Mouse (Mus musculus) MEL-GATA-1-ER (cell line): ENCODE data around the gene Stk11.

Experiments used
- DNase-seq: peaks from one replicate; pipeline ENCODE4 v3.0.0-alpha.2; 2012; ENCODE audit warnings: low read depth; ENCODE audit errors: extremely low read depth

The Stk11 gene

DNA sequence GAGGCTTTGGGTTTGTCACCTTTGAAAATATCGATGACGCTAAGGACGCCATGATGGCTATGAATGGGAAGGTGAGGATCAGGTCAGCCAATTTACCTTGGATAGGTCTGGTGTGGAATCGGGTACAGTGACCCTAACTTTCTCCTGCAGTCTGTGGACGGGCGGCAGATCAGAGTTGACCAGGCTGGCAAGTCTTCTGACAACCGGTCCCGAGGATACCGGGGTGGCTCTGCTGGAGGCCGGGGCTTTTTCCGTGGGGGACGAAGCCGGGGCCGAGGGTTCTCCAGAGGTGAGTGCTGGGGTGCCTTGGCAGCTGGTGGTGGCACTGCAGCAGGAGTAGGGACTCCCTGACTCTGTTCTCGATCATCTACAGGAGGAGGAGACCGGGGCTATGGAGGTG, 54.4 kb downstream of the Stk11 start:
- DNase-seq: no peak

DNA sequence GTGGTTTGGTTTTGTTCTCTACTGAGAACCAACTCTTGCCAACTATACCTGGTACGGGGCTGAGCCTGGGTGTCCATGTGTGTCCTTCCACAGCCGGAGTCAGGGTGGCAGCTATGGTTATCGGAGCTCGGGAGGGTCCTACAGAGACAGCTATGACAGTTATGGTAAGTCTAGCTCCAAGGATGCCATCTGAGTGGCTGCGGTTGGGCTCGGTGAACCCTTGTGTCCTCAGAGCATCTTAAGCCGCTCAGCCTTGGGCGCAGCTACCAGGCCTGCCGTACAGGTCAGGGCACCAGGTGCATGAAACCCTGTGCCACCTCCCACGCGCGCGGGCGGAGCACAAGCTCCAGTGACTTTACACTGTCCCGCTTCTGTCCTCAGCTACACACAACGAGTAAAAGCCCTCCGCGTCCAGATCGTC, 55.0 kb downstream of the Stk11 start:
- DNase-seq: no peak

DNA sequence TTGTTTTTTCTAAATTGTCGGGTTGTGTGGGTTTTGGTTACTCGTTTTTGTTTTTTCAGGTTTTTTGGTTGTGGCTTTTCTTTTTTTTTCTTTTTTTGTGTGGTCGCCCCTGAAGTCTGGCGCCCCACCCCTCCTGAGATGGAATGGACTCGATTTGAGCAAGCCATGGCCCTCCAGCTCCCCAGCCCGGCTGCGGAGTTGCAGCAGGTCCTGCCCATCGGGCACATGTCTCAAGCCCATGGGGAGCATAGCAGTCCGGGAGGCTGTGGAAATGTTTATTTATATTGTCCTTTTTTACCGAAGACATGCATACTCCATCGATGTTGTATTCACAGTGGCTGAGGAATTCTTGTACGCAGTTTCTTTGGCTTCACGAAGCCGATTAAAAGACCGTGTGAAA, 55.6 kb downstream of the Stk11 start:
- no peak for DNase-seq

DNA sequence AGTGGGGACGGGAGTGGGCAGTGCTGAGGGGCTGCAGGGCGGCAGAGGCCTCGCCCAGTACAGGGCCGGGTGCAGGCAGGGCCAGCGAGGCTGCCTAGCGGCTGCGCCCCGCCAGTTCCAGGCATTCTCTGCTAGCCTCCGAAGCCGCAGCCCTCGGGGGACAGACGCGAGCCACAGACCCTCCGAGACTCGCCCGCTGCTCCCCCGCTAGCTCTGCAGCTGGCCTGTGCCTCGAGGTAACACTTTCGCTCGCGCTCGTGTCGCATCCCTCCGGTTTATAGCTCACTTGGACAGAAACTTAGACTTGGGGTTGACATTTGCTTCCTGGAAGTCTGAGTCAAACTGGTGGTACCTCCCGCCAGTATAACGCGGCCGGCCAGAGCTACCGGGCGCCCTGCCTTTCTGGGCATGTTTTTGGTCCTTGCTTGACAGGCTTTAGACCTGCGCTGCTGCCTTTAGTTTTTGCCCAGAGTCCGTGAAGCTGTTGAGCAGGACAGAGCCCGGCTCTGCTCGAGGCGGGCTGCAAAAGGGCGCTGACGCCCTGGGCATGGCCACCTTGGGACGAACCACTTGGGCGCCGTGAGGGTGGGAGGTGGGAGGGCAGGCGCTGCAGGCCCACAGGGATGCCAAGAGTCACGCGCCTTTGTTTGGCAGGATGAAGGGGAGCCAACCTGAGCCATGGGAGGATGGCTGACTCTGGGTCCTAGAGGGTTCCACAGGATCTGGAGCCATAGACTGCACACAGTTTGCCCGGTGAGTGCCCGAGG, 56.3 kb downstream of the Stk11 start:
- no peak for DNase-seq

DNA sequence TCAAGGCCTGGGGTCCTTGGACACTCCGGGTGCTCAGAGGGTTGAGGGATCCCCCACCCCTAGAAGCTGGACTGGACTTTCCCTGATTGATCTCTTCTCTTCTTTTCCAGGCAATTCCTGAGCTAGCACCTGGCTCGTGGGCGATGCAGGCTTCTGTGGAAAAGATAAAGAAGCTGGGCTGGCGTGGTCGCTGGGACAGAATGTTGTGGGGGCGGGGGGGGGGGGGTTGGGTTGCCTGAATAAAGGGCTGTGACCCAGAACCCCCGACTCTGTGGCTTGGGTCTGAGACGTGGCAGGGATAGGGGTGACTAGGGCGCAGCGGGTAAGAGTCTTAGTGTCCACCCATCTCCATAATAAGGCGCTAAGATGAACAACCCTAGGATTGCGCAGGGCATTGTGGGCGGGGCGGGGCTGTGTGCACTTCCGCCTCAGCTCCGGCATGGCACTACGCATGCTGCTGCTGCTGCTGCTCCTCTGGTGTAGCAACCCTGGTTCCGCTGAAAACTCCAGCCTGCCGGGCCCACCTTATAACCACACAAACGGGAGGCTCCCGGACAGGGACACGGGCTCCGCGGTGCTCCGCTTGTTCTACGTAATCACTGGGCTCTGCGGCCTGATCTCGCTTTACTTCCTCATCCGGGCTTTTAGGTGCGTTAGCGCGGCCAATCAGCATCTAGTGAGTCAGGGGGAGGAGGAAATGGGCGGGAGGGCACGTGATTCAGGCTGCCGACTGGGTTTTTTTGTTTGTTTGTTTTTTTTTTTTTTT, 57.1 kb downstream of the Stk11 start, which contains the start of gene 1600002K03Rik:
Gene 1600002K03Rik, plus strand, starts transcription at position 418 of the 766 bp plus-strand sequence.
- DNase-seq: peak; percentile 94

DNA sequence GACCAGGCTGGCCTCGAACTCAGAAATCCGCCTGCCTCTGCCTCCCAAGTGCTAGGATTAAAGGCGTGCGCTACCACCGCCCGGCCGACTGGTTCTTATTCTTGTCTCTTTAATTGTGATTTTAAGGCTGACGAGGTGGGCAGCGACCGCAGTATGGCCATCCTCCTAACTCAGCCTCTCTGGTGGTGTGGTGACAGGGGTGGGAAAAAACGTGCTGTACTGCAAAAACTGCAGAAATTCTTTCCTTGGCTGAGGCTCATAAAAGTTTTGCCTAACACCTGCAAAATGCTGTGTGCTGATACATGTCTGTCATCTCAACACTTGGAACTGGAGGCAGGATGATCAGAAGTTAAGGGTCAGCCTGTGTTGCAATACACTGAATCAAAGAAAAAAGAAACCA, 57.8 kb downstream of the Stk11 start:
- DNase-seq: no peak

GRCm38 (mm10) chr10:80173955-80174640, 58.5 kb downstream of the Stk11 start:
- DNase-seq: no peak

GRCm38 (mm10) chr10:80174705-80175104, 59.1 kb downstream of the Stk11 start:
- no peak for DNase-seq

DNA sequence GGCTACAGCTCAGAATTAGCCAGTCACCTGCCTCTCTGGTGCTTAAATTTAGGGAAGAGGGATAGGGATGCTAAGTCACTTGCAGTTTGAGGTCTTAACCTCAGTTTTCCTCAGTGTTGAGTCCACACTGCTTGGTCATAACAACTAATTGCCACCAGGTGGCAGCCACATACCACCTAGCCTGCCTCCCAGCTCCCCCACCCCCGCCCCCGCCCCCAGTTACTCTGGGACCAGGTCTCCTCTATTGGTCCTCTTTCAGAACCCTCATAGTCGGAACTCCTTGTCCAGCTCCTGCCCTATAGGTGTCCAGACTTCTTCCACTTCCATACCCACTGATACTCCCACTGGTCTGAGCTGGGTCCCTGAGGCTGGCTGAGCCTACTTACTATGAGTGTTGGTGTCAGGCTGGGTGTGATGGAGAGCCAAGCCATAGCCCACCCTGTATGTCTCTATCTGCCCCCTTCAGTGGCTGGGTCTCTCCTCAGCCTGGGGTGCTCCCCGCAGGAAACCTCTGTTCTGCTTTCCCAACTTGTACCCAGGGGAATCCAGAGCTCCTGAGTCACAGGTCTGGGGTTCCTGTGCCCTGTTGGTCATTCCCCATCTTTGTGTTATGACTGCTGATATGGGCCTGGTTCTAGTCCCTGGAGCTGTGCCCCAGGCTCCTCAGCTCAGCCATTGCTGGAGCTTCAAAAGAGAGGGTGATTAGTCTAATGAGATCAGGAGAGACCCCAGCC, 60.1 kb downstream of the Stk11 start:
- no peak for DNase-seq

DNA sequence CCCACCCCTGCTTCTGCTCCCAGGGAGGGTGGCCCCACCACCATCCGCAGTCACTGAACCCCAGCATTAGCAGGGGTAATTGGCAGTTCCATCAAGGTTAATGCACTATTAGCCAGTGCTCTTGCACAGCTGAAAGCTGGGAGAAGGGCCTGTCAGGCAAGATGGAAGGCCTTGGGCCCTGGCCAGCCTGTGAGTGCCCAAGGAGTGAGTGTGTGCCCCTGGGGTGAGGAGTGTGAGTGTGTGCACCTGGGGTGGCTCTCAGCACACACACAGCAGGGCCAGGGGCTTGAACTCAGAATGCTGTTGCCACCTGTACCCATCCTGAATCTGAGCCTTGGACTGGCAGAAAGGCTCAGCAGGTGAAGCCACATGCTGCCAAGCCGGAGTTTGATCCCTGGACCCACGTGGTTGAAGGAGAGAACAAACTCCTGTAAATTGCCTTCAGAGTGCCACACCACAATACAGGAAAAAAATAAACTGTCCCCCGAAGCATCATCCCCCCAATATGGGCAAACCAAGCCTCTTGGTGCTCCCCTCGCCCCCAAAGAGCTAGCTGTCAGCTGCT, 60.7 kb downstream of the Stk11 start:
- DNase-seq: no peak

- no peak for DNase-seq
Observed at GRCm38 (mm10) chr10:80177441-80178279, 62.1 kb downstream of the Stk11 start.

DNA sequence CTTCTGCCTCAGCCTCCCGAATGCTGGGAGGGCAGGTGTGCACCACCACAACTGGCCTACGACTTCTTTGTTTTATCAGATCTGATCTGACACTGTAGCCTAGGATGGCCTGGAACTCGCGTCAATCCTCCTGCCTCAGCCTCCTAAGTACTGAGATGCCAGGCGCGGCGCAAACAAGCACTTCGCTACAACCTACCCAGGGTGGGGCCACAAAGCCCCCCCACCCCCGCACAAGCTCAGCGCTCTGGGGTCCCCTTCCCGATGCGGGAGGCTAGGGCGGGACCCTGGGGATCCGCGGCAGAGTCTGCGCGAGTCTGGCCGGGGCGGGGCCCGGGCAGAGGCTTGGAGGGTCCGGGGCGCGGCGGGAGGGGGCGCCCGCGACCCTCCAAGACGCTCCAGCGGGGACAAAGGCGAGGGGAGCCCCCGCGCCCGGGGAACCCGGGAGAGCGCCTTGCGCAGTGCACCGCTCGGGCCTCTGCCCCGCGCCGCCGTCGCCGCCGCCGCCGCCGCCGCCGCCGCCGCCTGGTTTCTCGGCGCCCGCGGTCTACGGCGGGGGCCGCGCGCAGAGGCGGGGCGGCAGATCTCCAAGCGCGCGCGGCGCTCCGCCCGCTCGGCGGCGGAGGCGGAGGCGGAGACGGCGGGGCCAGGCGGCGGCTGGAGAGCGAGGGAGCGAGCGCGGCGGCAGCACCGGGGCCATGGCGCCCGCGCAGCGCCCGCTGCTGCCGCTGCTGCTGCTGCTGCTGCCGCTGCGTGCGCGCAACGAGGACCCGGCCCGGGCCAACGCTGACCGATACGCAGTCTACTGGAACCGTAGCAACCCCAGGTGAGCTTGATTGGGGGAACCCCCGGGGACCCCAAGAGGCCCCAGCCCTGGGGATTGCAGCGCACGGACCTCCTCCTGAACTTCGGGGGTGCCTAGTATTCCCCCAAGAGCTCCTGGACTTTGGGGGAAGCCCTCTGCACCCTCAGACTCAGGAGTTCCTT, 63.8 kb downstream of the Stk11 start, which contains the start of gene Efna2:
Gene Efna2, plus strand, starts transcription at position 415 of the 984 bp plus-strand sequence.
- no peak for DNase-seq
